Mouse (Mus musculus) MEL-GATA-1-ER (cell line): Measurements from ENCODE around the gene Atp1b2.

Experiments used
- DNase-seq: peaks from one replicate; pipeline ENCODE4 v3.0.0-alpha.2; 2012; ENCODE audit warnings: low read depth; ENCODE audit errors: extremely low read depth

Gene Atp1b2

GRCm38 (mm10) chr11:69608525-69608924 is 2.8 kb upstream of the Atp1b2 start:
- DNase-seq, result no peak

- no peak for DNase-seq
Observed at GRCm38 (mm10) chr11:69606832-69607231, 1.1 kb upstream of the Atp1b2 start.

DNA sequence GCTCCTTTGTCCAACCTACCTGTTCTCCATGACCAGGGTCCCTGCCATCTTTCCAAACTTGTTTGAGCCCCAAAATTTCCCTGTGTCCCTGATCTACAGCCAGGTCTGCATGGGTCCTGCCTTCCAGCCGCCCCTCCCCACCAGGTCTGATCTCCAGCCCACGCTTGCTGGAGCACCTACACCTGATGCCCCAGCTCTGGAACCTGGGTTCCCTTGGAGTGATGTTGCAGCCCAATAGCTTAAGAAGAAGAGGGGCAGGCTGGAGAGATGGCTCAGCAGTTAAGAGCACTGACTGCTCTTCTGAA is 701 bp upstream of the Atp1b2 start:
- DNase-seq, result no peak

DNA sequence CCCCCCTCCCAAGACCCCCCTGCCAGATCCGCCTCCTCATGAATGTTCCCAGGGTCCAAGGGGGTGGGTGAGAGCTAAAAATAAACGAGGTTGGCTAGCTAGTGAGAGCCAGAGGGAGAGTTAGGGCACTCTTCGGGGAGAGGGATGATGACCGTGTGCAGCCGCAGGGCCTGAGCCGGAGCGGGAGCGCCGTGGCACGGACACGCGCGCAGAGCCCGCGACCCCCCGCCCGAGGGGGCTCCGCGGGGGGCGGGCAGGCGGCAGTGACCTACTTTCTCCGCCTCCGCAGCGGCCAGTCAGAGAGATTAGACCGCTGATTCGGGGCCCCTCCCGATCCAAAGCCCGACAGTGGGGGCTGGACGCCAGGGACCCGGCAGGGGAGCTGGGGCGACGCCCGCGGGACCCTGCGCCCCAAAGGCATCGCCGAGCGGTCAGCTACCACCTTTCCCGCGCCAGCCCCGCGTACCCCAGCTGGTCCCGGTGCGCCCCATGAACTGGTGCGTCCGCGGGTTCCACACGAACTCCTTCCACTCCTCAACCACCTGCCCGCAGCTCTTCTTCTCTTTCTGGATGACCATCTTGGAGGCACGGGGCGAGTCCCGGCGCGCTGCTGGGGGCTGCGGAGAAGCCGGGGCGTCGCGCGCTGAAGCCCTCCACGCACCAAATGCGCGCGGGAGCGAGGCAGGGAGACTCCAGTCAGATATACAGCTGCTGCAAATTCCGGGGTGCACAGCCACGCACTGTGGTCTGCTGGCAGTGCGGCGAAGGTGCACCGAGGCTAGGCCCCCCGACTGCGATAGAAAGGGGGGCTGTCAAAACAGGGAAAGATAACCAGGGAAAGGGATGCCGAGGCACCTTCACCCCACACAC is 712 bp downstream of the Atp1b2 start:
- no peak for DNase-seq

- no peak for DNase-seq
Observed at GRCm38 (mm10) chr11:69604347-69604746, 1.4 kb downstream of the Atp1b2 start.

- DNase-seq, result no peak
Observed at GRCm38 (mm10) chr11:69603516-69603915, 2.2 kb downstream of the Atp1b2 start.

GRCm38 (mm10) chr11:69601768-69602167 is 4.0 kb downstream of the Atp1b2 start:
- no peak for DNase-seq

DNA sequence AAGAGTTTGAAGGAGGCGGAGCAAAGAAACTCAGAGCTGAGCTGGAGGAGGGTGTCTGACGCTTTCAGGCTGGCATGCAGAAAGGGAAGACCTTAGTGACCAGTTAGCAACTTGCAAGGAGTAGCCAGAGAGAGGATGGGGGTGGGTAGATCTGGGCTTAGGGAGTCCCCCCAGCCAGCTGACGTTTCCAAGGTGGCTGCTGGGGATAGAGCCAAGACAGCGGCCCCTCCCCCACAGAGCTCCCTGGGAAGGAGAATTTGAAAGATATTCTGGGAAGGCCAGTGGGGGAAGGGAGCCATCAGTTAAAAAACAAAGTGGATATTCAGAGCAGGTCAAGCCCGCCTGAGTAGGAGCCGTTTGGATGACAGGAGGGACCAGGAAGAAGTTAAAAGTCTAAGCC is 5.6 kb downstream of the Atp1b2 start:
- no peak for DNase-seq

DNA sequence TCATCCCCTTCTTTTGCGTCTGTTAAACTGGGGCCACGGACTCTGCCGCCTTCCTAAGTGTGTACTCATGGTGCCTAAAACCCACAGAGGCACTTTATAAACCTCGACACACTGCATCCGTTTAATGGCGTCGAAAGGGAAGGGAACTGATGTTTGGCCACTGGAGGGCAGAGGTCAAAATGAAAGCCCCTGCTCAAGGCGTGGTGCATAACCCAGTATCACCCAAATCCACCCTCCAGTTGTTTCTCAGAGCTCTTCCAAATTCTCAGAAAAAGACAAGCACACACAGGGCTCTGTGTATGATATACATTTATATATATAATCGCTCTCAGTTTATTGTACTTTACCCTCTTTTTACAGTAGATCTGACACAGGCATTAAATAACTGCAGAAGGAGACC is 6.3 kb downstream of the Atp1b2 start:
- DNase-seq, result no peak

DNA sequence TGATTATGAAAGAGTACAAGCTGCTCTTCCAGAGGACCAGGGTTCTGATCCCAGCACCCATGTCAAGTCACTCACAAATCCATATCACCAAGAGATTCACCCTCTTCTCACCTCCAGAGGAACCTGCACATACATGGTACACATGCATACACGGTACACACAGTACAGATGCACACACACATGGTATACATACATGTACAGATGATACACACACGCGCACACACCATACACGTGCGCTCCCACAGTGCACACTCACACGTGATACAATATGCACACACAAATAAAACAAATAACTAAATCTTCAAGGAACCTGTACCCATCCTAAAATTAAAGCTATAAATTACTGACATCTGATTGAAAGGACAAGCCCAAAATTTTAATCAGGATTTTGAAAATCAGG is 10.9 kb downstream of the Atp1b2 start:
- DNase-seq, result no peak

DNA sequence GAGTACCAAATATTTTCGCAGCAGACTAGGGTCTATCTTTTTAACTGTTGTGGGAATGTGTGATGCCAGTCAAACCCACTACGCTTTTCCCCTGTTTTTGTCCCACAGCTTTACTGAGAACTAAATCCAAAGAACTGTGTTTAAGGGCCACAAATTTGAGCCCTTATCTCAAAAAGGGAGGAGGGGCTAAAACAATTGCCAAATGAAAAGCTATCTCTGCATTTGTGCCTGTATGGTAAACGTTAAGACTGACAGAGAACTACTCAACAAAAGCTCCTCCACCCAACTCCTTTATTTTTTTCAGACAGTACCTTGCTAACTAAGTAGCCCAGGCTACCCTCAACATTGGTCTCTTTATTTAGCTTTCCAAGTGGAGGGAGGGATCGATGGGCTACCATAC is 12.9 kb downstream of the Atp1b2 start:
- no peak for DNase-seq

GRCm38 (mm10) chr11:69591899-69592637 is 13.7 kb downstream of the Atp1b2 start:
- DNase-seq, result no peak

GRCm38 (mm10) chr11:69591424-69591823 is 14.3 kb downstream of the Atp1b2 start:
- DNase-seq, result no peak

GRCm38 (mm10) chr11:69590622-69591021 is 15.1 kb downstream of the Atp1b2 start:
- no peak for DNase-seq

GRCm38 (mm10) chr11:69589207-69589834 is 16.4 kb downstream of the Atp1b2 start:
- no peak for DNase-seq

- peak; percentile 98 for DNase-seq
Observed at GRCm38 (mm10) chr11:69585718-69586325, 19.9 kb downstream of the Atp1b2 start.

DNA sequence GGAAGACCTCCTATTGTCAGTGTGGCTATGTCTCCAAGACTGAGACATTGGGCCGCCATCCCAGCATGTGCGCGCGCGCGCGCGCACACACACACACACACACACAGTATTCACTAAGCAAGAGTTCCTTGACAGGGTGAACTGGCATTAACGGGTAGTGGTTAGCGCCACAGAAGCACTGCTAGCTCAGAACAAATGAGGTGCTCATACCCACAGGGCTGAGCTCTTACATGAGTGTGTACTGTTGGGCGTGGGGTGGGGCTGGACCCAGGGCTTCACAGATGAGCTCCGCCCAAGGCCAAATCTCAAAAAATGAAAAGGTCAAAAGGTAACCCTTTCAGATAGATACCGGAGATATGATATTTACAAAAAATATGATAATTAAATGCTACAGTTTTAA is 20.8 kb downstream of the Atp1b2 start:
- no peak for DNase-seq

- DNase-seq, result no peak
Observed at GRCm38 (mm10) chr11:69584008-69584407, 21.7 kb downstream of the Atp1b2 start.

- DNase-seq, result no peak
Observed at GRCm38 (mm10) chr11:69582230-69582805, 23.4 kb downstream of the Atp1b2 start.

- DNase-seq, result no peak
Observed at GRCm38 (mm10) chr11:69581814-69582213, 23.9 kb downstream of the Atp1b2 start.

- DNase-seq, result peak; percentile 91
Observed at GRCm38 (mm10) chr11:69581147-69581688, 24.5 kb downstream of the Atp1b2 start.
